Mouse (Mus musculus): ENCODE data around the gene Usp17le. TPM values are rescaled to one million over a fixed set of nuclear protein-coding genes. Genes with fewer than 3 reads are reported as not detected.
"Not testable (repeated sequence)": the region's sequence is repeated elsewhere in the genome, so short reads cannot be mapped to it uniquely, and the experiment has no call there.

Usp17le gene
- not detected in 2 replicates for polyA plus RNA-seq (2015; fragmentation: Nextera tagmentation; extraction: Ambion mirVana)

DNA sequence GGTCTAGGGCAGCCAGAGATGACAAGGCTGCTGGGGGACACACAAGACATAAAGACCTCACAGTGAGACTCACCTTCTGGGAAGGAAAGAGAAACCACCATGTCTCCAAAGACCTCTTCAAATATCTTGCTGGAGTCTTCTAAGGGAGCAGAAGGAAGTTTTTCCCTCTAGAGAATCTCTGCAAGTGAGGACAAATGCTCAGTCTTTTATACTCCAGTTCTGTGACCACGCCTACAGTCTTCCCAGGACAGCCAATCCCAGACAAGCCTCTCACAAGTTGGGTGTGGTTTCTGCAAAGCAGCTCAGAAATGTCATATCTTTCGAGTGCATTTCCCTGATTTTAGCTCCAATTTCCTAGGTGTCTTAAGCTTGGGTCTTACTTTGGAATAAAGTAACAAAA lies at the start of gene Usp17le:
TSS of gene Usp17le (minus strand) at position 101 of the 400 bp plus-strand sequence.
- H3K9ac ChIP-seq; H3K4me1 ChIP-seq; H3K4me2 ChIP-seq; H3K36me3 ChIP-seq; H3K4me3 ChIP-seq; H3K27ac ChIP-seq; ATAC-seq (ENCODE audit: insufficient number of reproducible peaks, low FRiP score, low TSS enrichment, low read depth); H3K27me3 ChIP-seq; H3K9me3 ChIP-seq: not testable (repeated sequence)
- 59% methylated on average over 2 of the region's 2 CpGs for WGBS

DNA sequence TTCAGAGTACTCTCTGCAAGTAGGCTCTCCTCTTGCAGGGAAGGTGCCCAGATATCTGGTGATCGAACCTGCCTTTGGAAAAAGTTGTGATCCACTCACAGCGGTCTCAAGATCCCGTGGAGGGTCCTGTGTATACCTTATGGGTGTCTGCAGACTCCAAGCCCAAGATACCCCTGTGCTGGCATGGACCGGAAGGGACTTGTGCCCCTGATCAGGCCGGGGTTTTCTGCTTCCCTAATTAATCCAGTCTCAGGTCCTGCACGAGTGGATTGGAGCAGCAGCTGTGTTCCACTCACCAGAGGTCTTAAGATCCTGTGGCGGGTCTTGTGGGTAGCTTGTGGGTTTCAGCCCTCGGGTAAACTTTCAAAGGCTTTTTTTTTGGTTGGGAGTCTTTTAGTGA lies 33.1 kb upstream of the Usp17le start:
- not testable (repeated sequence) for H3K36me3 ChIP-seq; ATAC-seq (ENCODE audit: insufficient number of reproducible peaks, low FRiP score, low TSS enrichment, low read depth); H3K4me3 ChIP-seq; H3K27ac ChIP-seq; H3K27me3 ChIP-seq; H3K4me2 ChIP-seq; H3K9ac ChIP-seq; H3K9me3 ChIP-seq; H3K4me1 ChIP-seq
- 82% methylated on average over 8 of the region's 8 CpGs for WGBS

DNA sequence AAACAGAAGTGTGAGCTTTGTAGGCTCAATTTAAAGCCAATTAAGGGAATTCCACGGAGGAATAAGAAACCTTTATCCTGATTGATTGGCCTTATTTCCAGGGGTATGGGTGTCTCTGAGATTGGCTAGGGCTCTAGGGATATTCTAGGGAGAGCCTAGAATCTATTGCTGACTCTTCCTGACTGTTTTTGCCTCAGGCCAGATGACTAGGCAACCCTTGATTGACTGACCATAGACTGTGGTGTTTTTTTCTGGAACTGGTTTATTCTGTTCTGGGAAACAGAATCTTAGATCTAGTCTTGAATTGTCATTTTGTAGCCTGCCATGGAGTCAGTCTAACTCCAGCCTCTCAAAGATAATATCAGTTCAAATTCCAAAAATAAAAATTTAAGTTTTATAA lies 13.5 kb upstream of the Usp17le start:
- 55% methylated on average over 1 of the region's 1 CpGs for WGBS
- no peaks in the 10 kb centered on the region for H3K36me3 ChIP-seq
- H3K9me3 ChIP-seq: no peaks in the 10 kb centered on the region
- H3K9ac ChIP-seq: no peak overlapping the region
- no peak overlapping the region for H3K4me2 ChIP-seq
- no peaks in the 10 kb centered on the region for H3K27me3 ChIP-seq
- no peak for ATAC-seq (ENCODE audit: insufficient number of reproducible peaks, low FRiP score, low TSS enrichment, low read depth)
- no peaks in the 10 kb centered on the region for H3K4me1 ChIP-seq
- H3K27ac ChIP-seq: no peak overlapping the region
- H3K4me3 ChIP-seq: no peak overlapping the region

Other genes starting within 250 kb of the Usp17le start
- not detected in 2 replicates for gene Olfr651, start 227.3 kb downstream of the Usp17le start, polyA plus RNA-seq (2015; fragmentation: Nextera tagmentation; extraction: Ambion mirVana)
- not detected in 2 replicates for gene Olfr652, start 216.6 kb downstream of the Usp17le start, polyA plus RNA-seq (2015; fragmentation: Nextera tagmentation; extraction: Ambion mirVana)
- gene Olfr653, start 200.2 kb downstream of the Usp17le start, polyA plus RNA-seq (2015; fragmentation: Nextera tagmentation; extraction: Ambion mirVana): not detected in 2 replicates
- not detected in 2 replicates for gene Olfr654, start 190.4 kb downstream of the Usp17le start, polyA plus RNA-seq (2015; fragmentation: Nextera tagmentation; extraction: Ambion mirVana)
- gene Olfr655, start 175.7 kb downstream of the Usp17le start, polyA plus RNA-seq (2015; fragmentation: Nextera tagmentation; extraction: Ambion mirVana): not detected in 2 replicates
- gene Olfr656, start 163.5 kb downstream of the Usp17le start, polyA plus RNA-seq (2015; fragmentation: Nextera tagmentation; extraction: Ambion mirVana): not detected in 2 replicates
- gene Olfr657, start 152.7 kb downstream of the Usp17le start, polyA plus RNA-seq (2015; fragmentation: Nextera tagmentation; extraction: Ambion mirVana): not detected in 2 replicates
- gene Olfr658, start 130.2 kb downstream of the Usp17le start, polyA plus RNA-seq (2015; fragmentation: Nextera tagmentation; extraction: Ambion mirVana): not detected in 2 replicates
- not detected in 2 replicates for gene Olfr659, start 110.7 kb downstream of the Usp17le start, polyA plus RNA-seq (2015; fragmentation: Nextera tagmentation; extraction: Ambion mirVana)
- gene Olfr661, start 91.0 kb downstream of the Usp17le start, polyA plus RNA-seq (2015; fragmentation: Nextera tagmentation; extraction: Ambion mirVana): not detected in 2 replicates
- not detected in 2 replicates for gene Usp17lb, start 65.1 kb upstream of the Usp17le start, polyA plus RNA-seq (2015; fragmentation: Nextera tagmentation; extraction: Ambion mirVana)
- gene Usp17la, start 79.5 kb upstream of the Usp17le start, polyA plus RNA-seq (2015; fragmentation: Nextera tagmentation; extraction: Ambion mirVana): not detected in 2 replicates
- not detected in 2 replicates for gene Olfr665, start 100.6 kb upstream of the Usp17le start, polyA plus RNA-seq (2015; fragmentation: Nextera tagmentation; extraction: Ambion mirVana)
- 0.19 TPM in 1 of 2 replicates, not detected in the other for gene Olfr666, start 118.5 kb upstream of the Usp17le start, polyA plus RNA-seq (2015; fragmentation: Nextera tagmentation; extraction: Ambion mirVana)
- not detected in 2 replicates for gene Olfr667, start 144.0 kb upstream of the Usp17le start, polyA plus RNA-seq (2015; fragmentation: Nextera tagmentation; extraction: Ambion mirVana)
- gene Olfr668, start 150.6 kb upstream of the Usp17le start, polyA plus RNA-seq (2015; fragmentation: Nextera tagmentation; extraction: Ambion mirVana): not detected in 2 replicates
- not detected in 2 replicates for gene Olfr669, start 156.8 kb upstream of the Usp17le start, polyA plus RNA-seq (2015; fragmentation: Nextera tagmentation; extraction: Ambion mirVana)
- gene Olfr670, start 185.2 kb upstream of the Usp17le start, polyA plus RNA-seq (2015; fragmentation: Nextera tagmentation; extraction: Ambion mirVana): not detected in 2 replicates
- not detected in 2 replicates for gene Olfr671, start 201.7 kb upstream of the Usp17le start, polyA plus RNA-seq (2015; fragmentation: Nextera tagmentation; extraction: Ambion mirVana)
- not detected in 2 replicates for gene Olfr672, start 224.6 kb upstream of the Usp17le start, polyA plus RNA-seq (2015; fragmentation: Nextera tagmentation; extraction: Ambion mirVana)

All from limb, embryonic 15.5 days (tissue).